Mouse (Mus musculus) midbrain, postnatal 0 days (tissue): ENCODE measurements at regions not wholly inside any gene's neighbourhood (a gene's known extent, or its start where the extent isn't known, plus 50 kb on each side); places are given as distances from the start of the nearest gene placed in this dataset.
A peak's percentile ranks its signal among the peaks of the same experiment; 100 is the strongest.

Source experiments
- ATAC-seq: fragments of 200-750 bp; cut with Nextera tagmentation; 2 replicates; pipeline ENCODE4 v1.8.0; 2017; ENCODE audit warnings: moderate number of reproducible peaks, mild to moderate bottlenecking, moderate TSS enrichment, moderate library complexity; ENCODE audit not compliant: low FRiP score
- DNase-seq: peaks from one replicate; pipeline ENCODE4 v3.0.0-alpha.2; 2015; ENCODE audit warnings: low spot score
- H3K27ac ChIP-seq: fragments of 300-500 bp; sonication (generic); 2 replicates; pipeline ENCODE4 v1.5.1; 2014; ENCODE audit warnings: low read depth, mild to moderate bottlenecking, low read length, mixed read lengths
- H3K27me3 ChIP-seq: fragments of 300-500 bp; sonication (generic); 2 replicates; pipeline ENCODE4 v1.6.1; 2014; ENCODE audit warnings: low read length, control low read depth, mixed read lengths; ENCODE audit not compliant: insufficient read depth
- H3K36me3 ChIP-seq: fragments of 300-500 bp; sonication (generic); 2 replicates; pipeline ENCODE4 v1.6.1; 2014; ENCODE audit warnings: low read length, control low read depth, mixed read lengths; ENCODE audit not compliant: insufficient read depth
- H3K4me1 ChIP-seq: fragments of 300-500 bp; sonication (generic); 2 replicates; pipeline ENCODE4 v1.6.1; 2014; ENCODE audit warnings: mild to moderate bottlenecking, control low read depth, antibody characterized with exemption, low read length, mixed read lengths; ENCODE audit not compliant: insufficient read depth
- H3K4me2 ChIP-seq: fragments of 300-500 bp; sonication (generic); 2 replicates; pipeline ENCODE4 v1.6.1; 2014; ENCODE audit warnings: low read depth, mild to moderate bottlenecking, low read length, mixed read lengths; ENCODE audit not compliant: poor library complexity, severe bottlenecking
- H3K4me3 ChIP-seq: fragments of 300-500 bp; sonication (generic); 2 replicates; pipeline ENCODE4 v1.5.1; 2014; ENCODE audit warnings: low read depth, mild to moderate bottlenecking, low read length, moderate library complexity
- H3K9ac ChIP-seq: fragments of 300-500 bp; sonication (generic); replicated peaks from 2 replicates; pipeline ENCODE4 v1.6.1; 2014; ENCODE audit warnings: mild to moderate bottlenecking, low read length, moderate library complexity, mixed read lengths; ENCODE audit not compliant: poor library complexity, severe bottlenecking
- H3K9me3 ChIP-seq: fragments of 300-500 bp; sonication (generic); 2 replicates; pipeline ENCODE4 v1.6.1; 2016; ENCODE audit warnings: low read length, control low read depth
- CTCF ChIP-seq: IDR thresholded peaks from 2 replicates; pipeline ENCODE4 v1.5.1; 2016; ENCODE audit warnings: antibody characterized with exemption, mild to moderate bottlenecking
- WGBS: fragments of 180-500 bp; shearing (Covaris S2); extraction: QIAGEN DNeasy Blood & Tissue Kit; methylation state at CpG from one replicate; pipeline ENCODE4 v1.1.7; 2014; 5-methylcytosine and 5-hydroxymethylcytosine counted together

GRCm38 (mm10) chrX:21352350-21352749 lies 132.0 kb upstream of the Agtr2 start:
- Histone ChIP-seq H3K4me3 (no peak overlapping the region), H3K9me3 (no peaks in the 10 kb centered on the region), H3K27ac (no peak overlapping the region), H3K27me3 (no peaks in the 10 kb centered on the region), H3K4me1 (no peaks in the 10 kb centered on the region), H3K9ac (no peak overlapping the region), H3K36me3 (no peaks in the 10 kb centered on the region), H3K4me2 (no peak overlapping the region)
- TF ChIP-seq CTCF = peak; percentile 60
- peak; percentile 19 for DNase-seq
- 53% methylated on average over 3 of the region's 3 CpGs for WGBS
- ATAC-seq = no peak

- H3K4me3 ChIP-seq = peak overlapping the region; percentile 36
- H3K4me1 ChIP-seq = no peaks in the 10 kb centered on the region
- no peaks in the 10 kb centered on the region for H3K9me3 ChIP-seq
- DNase-seq = peak; percentile 81
- H3K27ac ChIP-seq = peak overlapping the region; percentile 86
- ATAC-seq = peak; percentile 98
- H3K27me3 ChIP-seq = no peaks in the 10 kb centered on the region
- H3K36me3 ChIP-seq = no peaks in the 10 kb centered on the region
- WGBS = 21% methylated on average over 43 of the region's 43 CpGs
- no peak for TF ChIP-seq CTCF
- H3K9ac ChIP-seq = peak overlapping the region; percentile 62
- peak overlapping the region; percentile 54 for H3K4me2 ChIP-seq
These were observed 123.3 kb upstream of the Agtr2 start for GRCm38 (mm10) chrX:21360771-21361667.

GRCm38 (mm10) chrX:21385221-21385620 lies 99.1 kb upstream of the Agtr2 start:
- Histone ChIP-seq H3K27ac (no peak overlapping the region), H3K9me3 (no peaks in the 10 kb centered on the region), H3K4me2 (no peak overlapping the region), H3K36me3 (no peaks in the 10 kb centered on the region), H3K4me1 (no peaks in the 10 kb centered on the region), H3K9ac (no peak overlapping the region), H3K27me3 (no peaks in the 10 kb centered on the region), H3K4me3 (no peak overlapping the region)
- 10% methylated on average over 2 of the region's 2 CpGs for WGBS
- peak; percentile 71 for TF ChIP-seq CTCF
- ATAC-seq (no peak), DNase-seq (no peak)

GRCm38 (mm10) chrX:21389992-21390391 lies 94.4 kb upstream of the Agtr2 start:
- H3K27me3 ChIP-seq = no peaks in the 10 kb centered on the region
- no peaks in the 10 kb centered on the region for H3K9me3 ChIP-seq
- H3K4me2 ChIP-seq = no peak overlapping the region
- DNase-seq (no peak), ATAC-seq (no peak)
- no peaks in the 10 kb centered on the region for H3K36me3 ChIP-seq
- no peaks in the 10 kb centered on the region for H3K4me1 ChIP-seq
- WGBS = 71% methylated on average over 1 of the region's 1 CpGs
- TF ChIP-seq CTCF = peak; percentile 28; the same call in 1 of the 2 replicates
- no peak overlapping the region for H3K27ac ChIP-seq
- no peak overlapping the region for H3K9ac ChIP-seq
- no peak overlapping the region for H3K4me3 ChIP-seq

GRCm38 (mm10) chrX:21393212-21393611 lies 91.1 kb upstream of the Agtr2 start:
- Histone ChIP-seq H3K9ac (no peak overlapping the region), H3K4me2 (no peak overlapping the region), H3K4me3 (no peak overlapping the region), H3K4me1 (no peaks in the 10 kb centered on the region), H3K27me3 (no peaks in the 10 kb centered on the region), H3K27ac (no peak overlapping the region), H3K9me3 (no peaks in the 10 kb centered on the region), H3K36me3 (no peaks in the 10 kb centered on the region)
- ATAC-seq (no peak), DNase-seq (no peak)
- WGBS = 63% methylated on average over 10 of the region's 10 CpGs
- TF ChIP-seq CTCF = no peak

- DNase-seq (no peak), ATAC-seq (no peak)
- Histone ChIP-seq H3K36me3 (no peaks in the 10 kb centered on the region), H3K4me2 (no peak overlapping the region), H3K27me3 (no peaks in the 10 kb centered on the region), H3K4me1 (no peaks in the 10 kb centered on the region), H3K27ac (no peak overlapping the region), H3K4me3 (no peak overlapping the region), H3K9ac (no peak overlapping the region), H3K9me3 (no peaks in the 10 kb centered on the region)
- 57% methylated on average over 4 of the region's 4 CpGs for WGBS
- peak; percentile 44 for TF ChIP-seq CTCF
These were observed 59.5 kb upstream of the Agtr2 start for GRCm38 (mm10) chrX:21424797-21425196.
